Mouse (Mus musculus): Measurements from ENCODE around the gene Mri1. TPM values are rescaled to one million over a fixed set of nuclear protein-coding genes. Genes with fewer than 3 reads are reported as not detected.

Mri1 gene
- polyA plus RNA-seq, 1 experiment from 2014 or later: 48.4 TPM

DNA sequence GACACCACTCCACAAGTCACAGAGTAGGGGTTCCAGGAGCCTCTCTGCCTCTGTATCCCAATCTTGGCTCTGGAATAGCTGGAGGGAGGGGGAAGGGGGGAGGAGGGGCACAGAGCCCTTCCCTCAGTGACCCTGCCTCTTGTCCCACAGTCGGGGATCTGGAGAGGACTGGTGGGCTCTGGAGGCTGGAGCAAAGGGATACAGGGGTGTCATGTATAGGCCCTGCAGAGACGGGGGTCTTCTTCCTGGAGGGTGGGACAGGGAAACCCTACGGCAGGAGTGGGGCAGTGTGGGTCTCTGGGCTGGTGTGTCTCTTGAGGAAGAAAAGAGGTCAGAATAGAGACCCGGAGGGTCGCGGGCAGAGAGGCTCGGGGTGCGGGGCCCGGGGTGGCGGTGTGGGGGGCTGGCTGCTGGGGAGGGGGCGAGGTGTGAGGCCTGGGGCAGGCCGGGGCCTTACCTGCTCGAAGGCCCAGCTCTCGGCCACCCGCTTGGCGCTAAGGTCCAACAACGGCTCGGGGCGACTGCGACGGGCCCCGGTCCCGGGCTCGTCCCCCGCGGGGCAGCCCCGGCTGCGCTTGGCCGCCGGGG lies 20.6 kb downstream of the Mri1 start:
- Histone ChIP-seq H3K4me1 (replicated peaks) (peaks cover 24% of the 10 kb centered on the region), H3K4me3 (replicated peaks) (peak overlapping the region; percentile 86), H3K36me3 (no peaks in the 10 kb centered on the region), H3K9ac (peak overlapping the region; percentile 93), H3K9me3 (replicated peaks) (no peaks in the 10 kb centered on the region), H3K27ac (peak overlapping the region; percentile 74), H3K27me3 (no peaks in the 10 kb centered on the region), H3K4me2 (peak overlapping the region; percentile 94)
- under 1% methylated on average over 28 of the region's 30 CpGs for WGBS (ENCODE audit: insufficient replicate concordance)
- DNase-seq: no peak
- no peak; the same call in 1 of the 2 replicates for ATAC-seq (ENCODE audit: low read depth)

GRCm38 (mm10) chr8:84235746-84236409 lies 21.2 kb downstream of the Mri1 start:
- 32% methylated on average over 10 of the region's 10 CpGs for WGBS (ENCODE audit: insufficient replicate concordance)
- no peak for ATAC-seq (ENCODE audit: low read depth)
- H3K9ac ChIP-seq: peak overlapping the region; percentile 93
- H3K36me3 ChIP-seq: no peaks in the 10 kb centered on the region
- H3K27me3 ChIP-seq: no peaks in the 10 kb centered on the region
- H3K4me1 ChIP-seq (replicated peaks): peaks cover 24% of the 10 kb centered on the region
- peak overlapping the region; percentile 94 for H3K4me2 ChIP-seq
- DNase-seq: no peak
- H3K27ac ChIP-seq: peak overlapping the region; percentile 74; the same call in 1 of the 2 replicates
- no peaks in the 10 kb centered on the region for H3K9me3 ChIP-seq (replicated peaks)
- H3K4me3 ChIP-seq (replicated peaks): peak overlapping the region; percentile 86

DNA sequence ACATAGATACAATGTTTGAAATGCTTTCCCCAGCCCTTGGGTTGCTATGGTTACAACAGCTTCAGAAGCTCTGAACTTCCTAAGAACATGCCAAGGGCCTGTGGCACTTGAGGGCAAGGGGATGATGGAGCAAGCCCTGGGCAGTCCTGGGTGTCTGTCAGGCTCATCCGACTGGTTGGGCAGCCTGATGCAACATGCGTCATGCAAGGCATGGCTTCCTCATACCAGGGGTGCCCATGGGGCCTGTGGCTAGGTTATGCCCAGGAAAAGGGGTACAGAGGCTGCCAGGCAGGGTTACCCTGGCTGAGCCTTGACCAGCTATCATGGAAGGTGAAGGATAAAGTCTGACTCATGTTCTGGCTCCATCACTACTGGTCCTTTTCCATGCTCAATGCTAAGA lies 24.1 kb downstream of the Mri1 start:
- no peaks in the 10 kb centered on the region for H3K9me3 ChIP-seq (replicated peaks)
- WGBS (ENCODE audit: insufficient replicate concordance): 81% methylated on average over 2 of the region's 2 CpGs

GRCm38 (mm10) chr8:84230735-84231134 lies 26.4 kb downstream of the Mri1 start:
- Histone ChIP-seq H3K4me1 (replicated peaks) (peaks cover 10% of the 10 kb centered on the region), H3K4me2 (no peak overlapping the region), H3K9me3 (replicated peaks) (no peaks in the 10 kb centered on the region), H3K4me3 (replicated peaks) (no peak overlapping the region), H3K9ac (no peak overlapping the region), H3K36me3 (peaks cover 20% of the 10 kb centered on the region; the same call in 1 of the 2 replicates), H3K27ac (no peak overlapping the region), H3K27me3 (no peaks in the 10 kb centered on the region)
- ATAC-seq (ENCODE audit: low read depth): no peak
- no peak for DNase-seq
- WGBS (ENCODE audit: insufficient replicate concordance): 71% methylated on average over 17 of the region's 17 CpGs

More for the DNA sequence above, 24.1 kb downstream of the Mri1 start:
- DNase-seq (no peak), ATAC-seq (ENCODE audit: low read depth) (no peak)
- H3K4me3 ChIP-seq (replicated peaks): no peak overlapping the region
- no peaks in the 10 kb centered on the region for H3K27me3 ChIP-seq
- H3K27ac ChIP-seq: no peak overlapping the region
- 0 out of 2 replicates have a peak, but pooled peaks cover 16% of the 10 kb centered on the region for H3K36me3 ChIP-seq
- H3K4me1 ChIP-seq (replicated peaks): peaks cover 22% of the 10 kb centered on the region
- no peak overlapping the region for H3K4me2 ChIP-seq
- H3K9ac ChIP-seq: no peak overlapping the region

- Histone ChIP-seq H3K4me1 (replicated peaks) (peaks cover 24% of the 10 kb centered on the region), H3K36me3 (peaks cover 27% of the 10 kb centered on the region), H3K27me3 (no peaks in the 10 kb centered on the region), H3K4me2 (no peak overlapping the region), H3K9ac (no peak overlapping the region), H3K4me3 (replicated peaks) (no peak overlapping the region), H3K27ac (no peak overlapping the region), H3K9me3 (replicated peaks) (no peaks in the 10 kb centered on the region)
- 86% methylated on average over 21 of the region's 21 CpGs for WGBS (ENCODE audit: insufficient replicate concordance)
- DNase-seq (no peak), ATAC-seq (ENCODE audit: low read depth) (peak; percentile 53)
Observed at GRCm38 (mm10) chr8:84223322-84224029, 33.6 kb downstream of the Mri1 start.

DNA sequence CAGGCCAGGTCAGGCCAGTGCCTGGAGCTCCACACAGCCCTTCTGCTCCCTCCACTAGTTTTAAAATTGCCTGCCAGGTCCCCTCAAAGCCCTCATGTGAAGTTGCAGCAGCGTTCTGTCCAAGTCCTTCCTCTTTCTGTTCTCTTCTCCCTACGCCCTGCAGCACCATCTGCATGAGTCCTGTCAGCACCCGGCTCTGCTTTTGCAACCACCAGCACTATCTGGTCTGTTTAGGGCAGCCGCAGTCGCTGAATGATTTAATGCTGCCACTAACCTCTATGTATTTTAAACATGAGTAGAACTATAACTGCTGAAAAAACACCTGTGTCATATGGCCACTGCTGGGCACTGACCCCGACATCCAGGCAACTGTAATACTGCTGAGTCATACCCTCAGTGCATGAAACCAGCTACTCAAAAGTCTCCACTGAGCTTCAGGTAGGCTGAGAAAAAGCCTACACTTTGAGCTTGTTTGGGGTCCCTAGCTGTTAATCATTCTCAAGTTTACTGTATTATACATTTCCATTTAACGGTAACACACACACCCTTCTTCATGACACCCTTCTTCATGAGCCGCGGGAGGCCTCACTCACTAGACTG lies 34.5 kb downstream of the Mri1 start:
- Histone ChIP-seq H3K27ac (peak overlapping the region; percentile 64; the same call in 1 of the 2 replicates), H3K36me3 (peaks cover 22% of the 10 kb centered on the region), H3K27me3 (no peaks in the 10 kb centered on the region), H3K4me1 (replicated peaks) (peaks cover 24% of the 10 kb centered on the region), H3K4me3 (replicated peaks) (no peak overlapping the region), H3K9me3 (replicated peaks) (no peaks in the 10 kb centered on the region), H3K9ac (no peak overlapping the region), H3K4me2 (0 out of 2 replicates have a peak overlapping the region, but pooled peaks have one; percentile 0)
- DNase-seq (no peak), ATAC-seq (ENCODE audit: low read depth) (peak; percentile 22; the same call in 1 of the 2 replicates)
- WGBS (ENCODE audit: insufficient replicate concordance): 54% methylated on average over 9 of the region's 9 CpGs

DNA sequence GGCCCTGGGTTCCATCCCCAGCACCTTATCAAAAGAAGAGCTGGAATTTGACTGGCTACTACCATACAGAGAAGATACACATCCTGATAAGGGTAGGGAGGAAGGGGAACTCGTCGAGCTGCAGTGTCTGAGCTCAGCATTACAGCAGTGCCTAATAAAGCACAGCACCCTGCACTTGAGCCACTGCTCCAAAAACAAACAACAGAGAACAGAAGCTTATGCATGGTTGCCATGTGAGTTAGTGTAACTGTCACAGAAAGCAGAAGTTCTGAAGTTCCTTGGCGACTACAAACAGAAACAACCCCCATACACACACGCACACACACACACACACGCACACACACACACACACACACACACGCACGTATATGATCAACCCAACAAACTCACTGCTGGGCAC lies 37.0 kb downstream of the Mri1 start:
- Histone ChIP-seq H3K27ac (no peak overlapping the region), H3K4me3 (replicated peaks) (no peak overlapping the region), H3K27me3 (no peaks in the 10 kb centered on the region), H3K9me3 (replicated peaks) (no peaks in the 10 kb centered on the region), H3K4me2 (no peak overlapping the region), H3K36me3 (peaks cover 26% of the 10 kb centered on the region), H3K4me1 (replicated peaks) (peaks cover 16% of the 10 kb centered on the region), H3K9ac (no peak overlapping the region)
- 53% methylated on average over 7 of the region's 7 CpGs for WGBS (ENCODE audit: insufficient replicate concordance)
- no peak for DNase-seq
- no peak for ATAC-seq (ENCODE audit: low read depth)

GRCm38 (mm10) chr8:84218143-84218542 lies 39.0 kb downstream of the Mri1 start:
- Histone ChIP-seq H3K9me3 (replicated peaks) (no peaks in the 10 kb centered on the region), H3K4me2 (no peak overlapping the region), H3K4me1 (replicated peaks) (peaks cover 14% of the 10 kb centered on the region), H3K27me3 (no peaks in the 10 kb centered on the region), H3K36me3 (peaks cover 28% of the 10 kb centered on the region), H3K4me3 (replicated peaks) (no peak overlapping the region), H3K9ac (no peak overlapping the region), H3K27ac (no peak overlapping the region)
- WGBS (ENCODE audit: insufficient replicate concordance): 78% methylated on average over 5 of the region's 5 CpGs
- ATAC-seq (ENCODE audit: low read depth): no peak
- no peak for DNase-seq

DNA sequence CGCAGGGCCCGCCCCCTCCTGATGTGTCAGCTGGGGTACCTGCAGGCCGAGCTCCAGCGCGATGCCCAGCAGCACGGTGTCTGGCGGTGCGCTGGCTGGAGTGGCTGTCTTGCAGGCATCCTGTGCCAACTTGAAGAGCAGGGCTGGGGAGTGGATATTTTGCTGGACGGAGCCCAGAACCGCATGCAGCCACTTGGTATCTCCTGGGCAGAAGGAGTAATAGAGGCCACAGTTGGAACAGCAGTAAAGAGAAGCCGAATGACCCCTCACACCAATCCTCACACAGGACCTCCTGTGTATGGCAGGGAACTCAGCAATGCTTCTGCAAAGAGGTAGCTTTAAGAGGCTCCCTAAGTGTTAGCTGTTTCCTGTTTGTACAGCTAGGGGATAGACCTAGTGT lies 39.9 kb downstream of the Mri1 start:
- ATAC-seq (ENCODE audit: low read depth): no peak
- Histone ChIP-seq H3K9me3 (replicated peaks) (no peaks in the 10 kb centered on the region), H3K9ac (no peak overlapping the region), H3K4me1 (replicated peaks) (peaks cover 5% of the 10 kb centered on the region), H3K27ac (no peak overlapping the region), H3K4me3 (replicated peaks) (no peak overlapping the region), H3K4me2 (no peak overlapping the region), H3K36me3 (peaks cover 27% of the 10 kb centered on the region), H3K27me3 (no peaks in the 10 kb centered on the region)
- no peak for DNase-seq
- WGBS (ENCODE audit: insufficient replicate concordance): 81% methylated on average over 11 of the region's 11 CpGs

DNA sequence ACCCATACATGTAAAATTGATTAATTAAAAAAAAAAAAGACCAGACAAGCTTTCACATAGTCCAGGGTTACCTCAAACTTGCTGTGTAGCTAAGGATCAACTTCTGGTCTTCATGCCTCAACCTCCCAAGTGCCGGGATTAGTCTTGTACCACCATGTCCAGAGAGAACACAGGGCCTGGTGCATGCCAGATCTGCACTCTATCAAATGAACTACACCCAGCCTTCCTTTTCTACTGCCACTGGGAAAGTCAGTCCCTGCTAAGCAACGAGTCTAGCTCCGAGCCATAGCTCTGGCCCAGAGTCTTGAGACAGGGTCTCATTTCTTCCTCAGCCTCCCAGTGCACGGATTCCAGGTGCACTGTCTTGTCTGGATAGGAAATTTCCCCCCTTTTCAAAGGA lies 43.8 kb downstream of the Mri1 start:
- H3K4me3 ChIP-seq (replicated peaks): no peak overlapping the region
- no peak for DNase-seq
- no peaks in the 10 kb centered on the region for H3K27me3 ChIP-seq
- H3K4me1 ChIP-seq (replicated peaks): peaks cover 15% of the 10 kb centered on the region
- H3K9ac ChIP-seq: no peak overlapping the region
- no peak for ATAC-seq (ENCODE audit: low read depth)
- 74% methylated on average over 4 of the region's 4 CpGs for WGBS (ENCODE audit: insufficient replicate concordance)
- peaks cover 34% of the 10 kb centered on the region for H3K36me3 ChIP-seq
- H3K27ac ChIP-seq: no peak overlapping the region
- H3K9me3 ChIP-seq (replicated peaks): no peaks in the 10 kb centered on the region
- no peak overlapping the region for H3K4me2 ChIP-seq

DNA sequence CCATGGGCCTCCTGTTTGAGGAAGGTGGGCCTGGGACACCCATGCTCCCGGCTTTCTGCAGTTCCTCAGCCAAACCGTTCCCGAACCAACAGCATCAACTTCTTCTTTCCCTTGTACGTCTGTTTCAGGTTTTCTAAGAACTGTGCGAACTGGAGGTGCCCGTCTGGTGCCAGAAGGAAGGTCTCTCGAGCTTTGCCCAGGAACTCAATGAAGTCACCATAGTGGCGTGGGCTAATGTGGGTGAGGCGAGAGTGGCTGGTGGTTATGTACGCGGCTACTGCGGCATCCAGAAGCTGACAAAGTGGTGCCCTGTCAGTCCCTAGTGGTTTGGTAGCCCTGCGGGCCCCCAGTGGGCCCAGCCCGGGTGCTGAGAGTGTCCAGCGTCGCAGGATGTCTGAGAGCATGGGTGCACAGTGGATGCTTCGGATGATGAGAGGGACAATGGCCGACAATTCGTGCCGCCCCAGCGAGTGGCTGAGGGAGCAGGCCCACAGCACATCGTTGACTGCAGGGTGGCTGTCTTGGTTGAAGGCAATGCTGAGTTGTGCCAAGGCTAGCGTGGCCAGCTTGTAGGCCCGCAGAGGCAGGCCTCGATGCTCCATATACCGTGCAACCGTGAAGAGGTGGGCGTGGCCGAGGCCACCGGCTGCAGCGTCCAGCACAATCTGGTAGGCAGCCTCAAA lies 45.1 kb downstream of the Mri1 start:
- H3K4me1 ChIP-seq (replicated peaks): peaks cover 26% of the 10 kb centered on the region
- WGBS (ENCODE audit: insufficient replicate concordance): 83% methylated on average over 31 of the region's 31 CpGs
- H3K36me3 ChIP-seq: peaks cover 28% of the 10 kb centered on the region
- no peak overlapping the region for H3K4me2 ChIP-seq
- DNase-seq (no peak), ATAC-seq (ENCODE audit: low read depth) (no peak)
- H3K4me3 ChIP-seq (replicated peaks): no peak overlapping the region
- H3K9ac ChIP-seq: no peak overlapping the region
- H3K9me3 ChIP-seq (replicated peaks): no peaks in the 10 kb centered on the region
- H3K27ac ChIP-seq: no peak overlapping the region
- H3K27me3 ChIP-seq: no peaks in the 10 kb centered on the region
